Mouse (Mus musculus): ENCODE measurements around the gene Fam102a. TPM values are rescaled to one million over a fixed set of nuclear protein-coding genes. Genes with fewer than 3 reads are reported as not detected.

Gene Fam102a
- polyA plus RNA-seq, 1 experiment from 2014 or later = 9.0 TPM

GRCm38 (mm10) chr2:32601417-32602065 is 66.4 kb downstream of the Fam102a start:
- Histone ChIP-seq H3K4me1 (replicated peaks; ENCODE audit: control insufficient read depth, insufficient read depth, low read length) (no peaks in the 10 kb centered on the region), H3K27ac (ENCODE audit: low read depth, low read length) (no peak overlapping the region), H3K27me3 (ENCODE audit: control insufficient read depth, insufficient read depth, low read length) (no peaks in the 10 kb centered on the region), H3K36me3 (ENCODE audit: control insufficient read depth, insufficient read depth, low read length) (no peaks in the 10 kb centered on the region), H3K4me3 (ENCODE audit: low read depth, low read length) (no peak overlapping the region), H3K9me3 (ENCODE audit: control insufficient read depth, low read length) (no peaks in the 10 kb centered on the region), H3K4me2 (replicated peaks; ENCODE audit: low read depth, low read length) (no peak overlapping the region), H3K9ac (ENCODE audit: low read depth, low read length) (no peak overlapping the region)
- ATAC-seq (ENCODE audit: low FRiP score) (no peak), DNase-seq (ENCODE audit: low spot score) (peak; percentile 62)
- WGBS = 37% methylated on average over 8 of the region's 8 CpGs

DNA sequence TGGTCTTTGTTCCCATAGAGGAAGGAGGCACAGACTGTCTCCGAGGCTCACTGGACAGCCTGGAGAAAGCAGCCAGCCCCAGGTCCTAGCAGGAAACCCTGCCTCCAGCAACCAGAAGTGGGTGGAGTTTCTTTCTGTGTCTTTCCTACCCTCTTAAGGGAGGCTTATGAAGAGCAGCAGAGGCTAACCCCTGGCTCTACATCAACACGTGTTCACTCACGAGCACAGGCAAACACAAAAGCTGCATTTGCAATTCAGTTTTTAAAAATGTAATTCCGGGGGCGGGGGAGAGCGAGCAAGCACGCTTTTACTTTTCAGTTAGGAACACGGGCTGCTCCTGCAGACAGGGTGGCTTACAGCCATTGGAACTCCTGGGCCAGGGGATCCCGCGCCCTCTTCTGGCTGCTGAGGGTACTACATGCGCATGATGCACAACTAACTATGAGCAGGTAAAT is 67.5 kb downstream of the Fam102a start:
- peaks cover 2% of the 10 kb centered on the region; the same call in 1 of the 2 replicates for H3K4me1 ChIP-seq (replicated peaks; ENCODE audit: control insufficient read depth, insufficient read depth, low read length)
- H3K9ac ChIP-seq (ENCODE audit: low read depth, low read length) = no peak overlapping the region
- H3K27me3 ChIP-seq (ENCODE audit: control insufficient read depth, insufficient read depth, low read length) = peaks cover 3% of the 10 kb centered on the region; the same call in 1 of the 2 replicates
- H3K4me2 ChIP-seq (replicated peaks; ENCODE audit: low read depth, low read length) = peak overlapping the region; percentile 21; the same call in 1 of the 2 replicates
- no peak overlapping the region for H3K27ac ChIP-seq (ENCODE audit: low read depth, low read length)
- no peaks in the 10 kb centered on the region for H3K9me3 ChIP-seq (ENCODE audit: control insufficient read depth, low read length)
- H3K36me3 ChIP-seq (ENCODE audit: control insufficient read depth, insufficient read depth, low read length) = no peaks in the 10 kb centered on the region
- ATAC-seq (ENCODE audit: low FRiP score) = no peak
- H3K4me3 ChIP-seq (ENCODE audit: low read depth, low read length) = peak overlapping the region; percentile 15; the same call in 1 of the 2 replicates
- 1% methylated on average over 11 of the region's 11 CpGs for WGBS
- DNase-seq (ENCODE audit: low spot score) = peak; percentile 88

DNA sequence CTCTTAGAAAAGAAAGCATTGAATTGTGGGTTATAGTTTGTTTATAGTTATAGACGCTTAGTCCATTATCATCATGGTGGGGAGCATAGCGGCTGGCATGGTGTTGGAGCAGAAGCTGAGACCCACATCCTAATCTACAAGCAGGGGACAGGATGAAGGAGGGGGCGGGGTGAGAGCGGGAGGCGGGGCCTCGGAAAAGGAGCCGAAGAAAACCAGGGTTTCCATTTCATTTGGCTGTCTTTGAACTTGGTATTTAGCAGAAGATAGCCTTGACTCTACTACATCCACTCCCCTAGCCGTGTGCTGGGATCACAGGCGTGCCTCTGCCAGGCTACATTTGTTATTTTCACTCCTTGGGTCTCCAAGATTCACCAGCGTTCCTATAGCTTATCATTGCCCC is 69.5 kb downstream of the Fam102a start:
- Histone ChIP-seq H3K36me3 (ENCODE audit: control insufficient read depth, insufficient read depth, low read length) (no peaks in the 10 kb centered on the region), H3K4me1 (replicated peaks; ENCODE audit: control insufficient read depth, insufficient read depth, low read length) (peaks cover 5% of the 10 kb centered on the region; the same call in 1 of the 2 replicates), H3K27ac (ENCODE audit: low read depth, low read length) (no peak overlapping the region), H3K9me3 (ENCODE audit: control insufficient read depth, low read length) (no peaks in the 10 kb centered on the region), H3K4me2 (replicated peaks; ENCODE audit: low read depth, low read length) (no peak overlapping the region), H3K9ac (ENCODE audit: low read depth, low read length) (no peak overlapping the region), H3K4me3 (ENCODE audit: low read depth, low read length) (no peak overlapping the region), H3K27me3 (ENCODE audit: control insufficient read depth, insufficient read depth, low read length) (peaks cover 4% of the 10 kb centered on the region; the same call in 1 of the 2 replicates)
- ATAC-seq (ENCODE audit: low FRiP score) (no peak), DNase-seq (ENCODE audit: low spot score) (no peak)
- 55% methylated on average over 10 of the region's 10 CpGs for WGBS

GRCm38 (mm10) chr2:32606161-32607142 is 71.3 kb downstream of the Fam102a start:
- H3K27me3 ChIP-seq (ENCODE audit: control insufficient read depth, insufficient read depth, low read length) = peaks cover 4% of the 10 kb centered on the region; the same call in 1 of the 2 replicates
- H3K4me1 ChIP-seq (replicated peaks; ENCODE audit: control insufficient read depth, insufficient read depth, low read length) = peaks cover 7% of the 10 kb centered on the region; the same call in 1 of the 2 replicates
- ATAC-seq (ENCODE audit: low FRiP score) (peak; percentile 80), DNase-seq (ENCODE audit: low spot score) (peak; percentile 93)
- H3K9ac ChIP-seq (ENCODE audit: low read depth, low read length) = peak overlapping the region; percentile 78
- H3K27ac ChIP-seq (ENCODE audit: low read depth, low read length) = no peak overlapping the region
- H3K36me3 ChIP-seq (ENCODE audit: control insufficient read depth, insufficient read depth, low read length) = no peaks in the 10 kb centered on the region
- peak overlapping the region; percentile 91 for H3K4me2 ChIP-seq (replicated peaks; ENCODE audit: low read depth, low read length)
- peak overlapping the region; percentile 68 for H3K4me3 ChIP-seq (ENCODE audit: low read depth, low read length)
- H3K9me3 ChIP-seq (ENCODE audit: control insufficient read depth, low read length) = no peaks in the 10 kb centered on the region
- WGBS = 20% methylated on average over 31 of the region's 55 CpGs

GRCm38 (mm10) chr2:32607262-32607947 is 72.3 kb downstream of the Fam102a start:
- no peak overlapping the region for H3K27ac ChIP-seq (ENCODE audit: low read depth, low read length)
- peaks cover 4% of the 10 kb centered on the region; the same call in 1 of the 2 replicates for H3K27me3 ChIP-seq (ENCODE audit: control insufficient read depth, insufficient read depth, low read length)
- peaks cover 7% of the 10 kb centered on the region; the same call in 1 of the 2 replicates for H3K4me1 ChIP-seq (replicated peaks; ENCODE audit: control insufficient read depth, insufficient read depth, low read length)
- H3K9ac ChIP-seq (ENCODE audit: low read depth, low read length) = peak overlapping the region; percentile 78
- WGBS = 4% methylated on average over 32 of the region's 34 CpGs
- H3K4me3 ChIP-seq (ENCODE audit: low read depth, low read length) = peak overlapping the region; percentile 68
- peak; percentile 62 for DNase-seq (ENCODE audit: low spot score)
- H3K9me3 ChIP-seq (ENCODE audit: control insufficient read depth, low read length) = no peaks in the 10 kb centered on the region
- no peaks in the 10 kb centered on the region for H3K36me3 ChIP-seq (ENCODE audit: control insufficient read depth, insufficient read depth, low read length)
- peak; percentile 38; the same call in 1 of the 2 replicates for ATAC-seq (ENCODE audit: low FRiP score)
- peak overlapping the region; percentile 91 for H3K4me2 ChIP-seq (replicated peaks; ENCODE audit: low read depth, low read length)

- Histone ChIP-seq H3K4me3 (ENCODE audit: low read depth, low read length) (0 out of 2 replicates have a peak overlapping the region, but pooled peaks have one; percentile 12), H3K27me3 (ENCODE audit: control insufficient read depth, insufficient read depth, low read length) (peaks cover 4% of the 10 kb centered on the region; the same call in 1 of the 2 replicates), H3K27ac (ENCODE audit: low read depth, low read length) (no peak overlapping the region), H3K36me3 (ENCODE audit: control insufficient read depth, insufficient read depth, low read length) (no peaks in the 10 kb centered on the region), H3K4me2 (replicated peaks; ENCODE audit: low read depth, low read length) (peak overlapping the region; percentile 25), H3K4me1 (replicated peaks; ENCODE audit: control insufficient read depth, insufficient read depth, low read length) (peaks cover 7% of the 10 kb centered on the region; the same call in 1 of the 2 replicates), H3K9me3 (ENCODE audit: control insufficient read depth, low read length) (no peaks in the 10 kb centered on the region), H3K9ac (ENCODE audit: low read depth, low read length) (0 out of 2 replicates have a peak overlapping the region, but pooled peaks have one; percentile 4)
- DNase-seq (ENCODE audit: low spot score) (peak; percentile 61), ATAC-seq (ENCODE audit: low FRiP score) (peak; percentile 38; the same call in 1 of the 2 replicates)
- 7% methylated on average over 25 of the region's 25 CpGs for WGBS
Observed at GRCm38 (mm10) chr2:32608141-32608777, 73.1 kb downstream of the Fam102a start.

DNA sequence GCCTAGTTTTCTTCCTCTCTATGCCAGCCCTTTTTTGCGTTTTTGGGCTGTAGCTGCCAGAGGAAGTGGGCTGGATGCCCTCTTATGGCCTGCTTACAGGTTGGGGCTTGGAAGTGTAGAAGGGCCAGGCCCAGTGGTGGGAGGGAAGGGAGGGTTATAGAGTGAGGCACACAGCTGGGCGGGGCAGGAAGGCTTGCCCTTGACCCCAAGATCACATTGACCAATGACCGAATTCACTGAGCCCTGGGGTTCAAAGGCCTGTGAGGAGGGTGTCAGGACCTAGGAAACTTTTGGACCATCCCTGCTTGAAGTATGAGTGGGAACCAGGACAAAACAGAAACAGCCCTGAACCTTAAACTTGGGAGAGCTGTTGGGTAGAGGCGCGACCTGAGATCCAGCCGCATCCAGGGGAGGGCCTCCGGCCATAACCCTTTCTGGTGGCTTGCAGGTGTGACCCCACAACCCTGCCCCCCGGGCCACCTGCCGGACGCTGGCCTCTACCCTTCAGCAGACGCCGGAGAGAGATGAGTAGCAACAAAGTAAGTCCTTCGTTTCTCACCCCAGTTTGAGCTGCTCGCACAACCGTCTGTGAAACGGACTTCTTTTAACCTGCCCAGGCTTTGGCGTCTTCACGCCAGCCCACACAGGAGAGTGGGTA is 73.8 kb downstream of the Fam102a start:
- Histone ChIP-seq H3K9ac (ENCODE audit: low read depth, low read length) (0 out of 2 replicates have a peak overlapping the region, but pooled peaks have one; percentile 4), H3K27ac (ENCODE audit: low read depth, low read length) (no peak overlapping the region), H3K27me3 (ENCODE audit: control insufficient read depth, insufficient read depth, low read length) (peaks cover 4% of the 10 kb centered on the region; the same call in 1 of the 2 replicates), H3K4me2 (replicated peaks; ENCODE audit: low read depth, low read length) (peak overlapping the region; percentile 25), H3K36me3 (ENCODE audit: control insufficient read depth, insufficient read depth, low read length) (no peaks in the 10 kb centered on the region), H3K4me1 (replicated peaks; ENCODE audit: control insufficient read depth, insufficient read depth, low read length) (peaks cover 7% of the 10 kb centered on the region; the same call in 1 of the 2 replicates), H3K9me3 (ENCODE audit: control insufficient read depth, low read length) (no peaks in the 10 kb centered on the region), H3K4me3 (ENCODE audit: low read depth, low read length) (no peak overlapping the region)
- ATAC-seq (ENCODE audit: low FRiP score) = no peak
- DNase-seq (ENCODE audit: low spot score) = no peak
- WGBS = 34% methylated on average over 18 of the region's 18 CpGs
